Mouse (Mus musculus) 416B (cell line): Measurements from ENCODE around the gene Vmn1r142.
"Not testable (repeated sequence)": the region's sequence is repeated elsewhere in the genome, so short reads cannot be mapped to it uniquely, and the experiment has no call there.

Source experiments
- DNase-seq: peaks from one replicate; pipeline ENCODE4 v3.0.0; 2011; ENCODE audit warnings: low read depth

The Vmn1r142 gene

GRCm38 (mm10) chr7:22163935-22164334 is at the start of gene Vmn1r142:
Gene Vmn1r142, minus strand, starts transcription at chr7:22164035.
- not testable (repeated sequence) for DNase-seq

GRCm38 (mm10) chr7:22201164-22201563 is 37.3 kb upstream of the Vmn1r142 start, which contains the start of gene Gm8653:
Gene Gm8653, minus strand, starts transcription at chr7:22201264.
- not testable (repeated sequence) for DNase-seq

GRCm38 (mm10) chr7:22189077-22189476 is 25.2 kb upstream of the Vmn1r142 start, which contains the start of gene Vmn1r143:
Gene Vmn1r143, plus strand, starts transcription at chr7:22189377.
- DNase-seq = not testable (repeated sequence)

GRCm38 (mm10) chr7:22134641-22135040 is 29.2 kb downstream of the Vmn1r142 start, which contains the start of gene Gm10666:
Gene Gm10666, minus strand, starts transcription at chr7:22134741.
- not testable (repeated sequence) for DNase-seq

GRCm38 (mm10) chr7:22118145-22118544 is 45.7 kb downstream of the Vmn1r142 start, which contains the start of gene Gm16451:
Gene Gm16451, minus strand, starts transcription at chr7:22118245.
- not testable (repeated sequence) for DNase-seq
